Mouse (Mus musculus): ENCODE results near the gene Smim11. TPM values are rescaled to one million over a fixed set of nuclear protein-coding genes. Genes with fewer than 3 reads are reported as not detected.

Smim11 gene
- polyA plus RNA-seq, 1 experiment from 2014 or later, result 130 TPM

DNA sequence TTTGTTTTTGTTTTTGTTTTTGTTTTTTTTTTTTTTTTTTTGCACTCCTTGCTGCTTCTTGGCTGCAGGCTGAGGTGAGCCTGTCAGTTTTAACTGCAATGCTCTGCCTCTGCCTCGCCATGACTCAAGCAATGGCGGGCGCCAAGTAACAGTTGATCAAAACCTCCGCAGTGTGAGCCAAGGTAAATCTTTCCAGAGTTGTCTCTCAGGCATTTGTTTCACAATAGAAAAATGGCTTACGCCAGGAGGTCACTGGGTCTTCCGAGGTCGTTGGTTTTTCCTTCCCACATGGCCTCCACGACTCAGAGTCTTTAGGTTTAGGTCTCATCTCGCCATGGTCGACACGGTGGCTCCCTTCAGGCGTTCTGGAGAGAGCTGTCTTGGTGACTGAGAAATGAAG is 52.2 kb downstream of the Smim11 start:
- H3K27ac ChIP-seq (ENCODE audit: low read depth), result no peak overlapping the region
- ATAC-seq (replicated peaks; ENCODE audit: low FRiP score, low TSS enrichment, low read depth) (no peak), DNase-seq (ENCODE audit: low spot score) (no peak)
- 91% methylated on average over 12 of the region's 12 CpGs for WGBS
- H3K27me3 ChIP-seq (replicated peaks; ENCODE audit: control insufficient read depth, insufficient read depth, low read length), result no peaks in the 10 kb centered on the region
- no peaks in the 10 kb centered on the region for H3K4me1 ChIP-seq (replicated peaks; ENCODE audit: control insufficient read depth, insufficient read depth, low read length)
- H3K9me3 ChIP-seq (ENCODE audit: control insufficient read depth, low read length), result no peaks in the 10 kb centered on the region
- H3K9ac ChIP-seq (ENCODE audit: low read length), result no peak overlapping the region
- H3K4me3 ChIP-seq (ENCODE audit: low read depth, low read length), result no peak overlapping the region
- H3K4me2 ChIP-seq (ENCODE audit: low read length), result no peak overlapping the region
- no peaks in the 10 kb centered on the region for H3K36me3 ChIP-seq (ENCODE audit: control insufficient read depth, insufficient read depth, low read length)

GRCm38 (mm10) chr16:92353897-92354296 is 52.8 kb downstream of the Smim11 start:
- 68% methylated on average over 2 of the region's 2 CpGs for WGBS
- no peaks in the 10 kb centered on the region for H3K36me3 ChIP-seq (ENCODE audit: control insufficient read depth, insufficient read depth, low read length)
- H3K9me3 ChIP-seq (ENCODE audit: control insufficient read depth, low read length), result no peaks in the 10 kb centered on the region
- H3K4me2 ChIP-seq (ENCODE audit: low read length), result no peak overlapping the region
- no peak overlapping the region for H3K27ac ChIP-seq (ENCODE audit: low read depth)
- no peak overlapping the region for H3K4me3 ChIP-seq (ENCODE audit: low read depth, low read length)
- peaks cover 4% of the 10 kb centered on the region; the same call in 1 of the 2 replicates for H3K4me1 ChIP-seq (replicated peaks; ENCODE audit: control insufficient read depth, insufficient read depth, low read length)
- no peak for DNase-seq (ENCODE audit: low spot score)
- H3K27me3 ChIP-seq (replicated peaks; ENCODE audit: control insufficient read depth, insufficient read depth, low read length), result no peaks in the 10 kb centered on the region
- no peak for ATAC-seq (replicated peaks; ENCODE audit: low FRiP score, low TSS enrichment, low read depth)
- H3K9ac ChIP-seq (ENCODE audit: low read length), result no peak overlapping the region

DNA sequence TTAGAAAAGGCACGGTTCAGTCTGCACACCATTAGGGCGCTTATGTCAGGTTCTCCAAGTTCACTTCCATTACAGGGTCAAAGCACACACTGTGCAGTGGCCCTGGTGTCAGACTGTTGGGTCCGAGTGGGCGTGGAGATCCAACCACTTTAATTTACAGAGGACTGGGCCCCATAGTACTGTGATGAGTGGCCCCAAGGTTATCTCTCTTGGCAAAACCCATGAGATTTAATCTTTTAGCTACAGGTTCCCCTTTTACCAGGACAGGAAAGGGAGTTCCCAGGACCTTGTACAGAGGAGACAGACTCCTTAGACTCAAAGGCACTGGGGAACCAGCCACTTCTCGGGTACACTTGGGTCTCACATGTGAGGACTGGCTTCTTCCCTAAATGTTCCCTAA is 54.3 kb downstream of the Smim11 start:
- Histone ChIP-seq H3K36me3 (ENCODE audit: control insufficient read depth, insufficient read depth, low read length) (no peaks in the 10 kb centered on the region), H3K9me3 (ENCODE audit: control insufficient read depth, low read length) (no peaks in the 10 kb centered on the region), H3K27ac (ENCODE audit: low read depth) (no peak overlapping the region), H3K4me2 (ENCODE audit: low read length) (no peak overlapping the region), H3K4me1 (replicated peaks; ENCODE audit: control insufficient read depth, insufficient read depth, low read length) (peaks cover 4% of the 10 kb centered on the region; the same call in 1 of the 2 replicates), H3K27me3 (replicated peaks; ENCODE audit: control insufficient read depth, insufficient read depth, low read length) (no peaks in the 10 kb centered on the region), H3K9ac (ENCODE audit: low read length) (no peak overlapping the region), H3K4me3 (ENCODE audit: low read depth, low read length) (no peak overlapping the region)
- 81% methylated on average over 5 of the region's 5 CpGs for WGBS
- no peak for DNase-seq (ENCODE audit: low spot score)
- no peak for ATAC-seq (replicated peaks; ENCODE audit: low FRiP score, low TSS enrichment, low read depth)

DNA sequence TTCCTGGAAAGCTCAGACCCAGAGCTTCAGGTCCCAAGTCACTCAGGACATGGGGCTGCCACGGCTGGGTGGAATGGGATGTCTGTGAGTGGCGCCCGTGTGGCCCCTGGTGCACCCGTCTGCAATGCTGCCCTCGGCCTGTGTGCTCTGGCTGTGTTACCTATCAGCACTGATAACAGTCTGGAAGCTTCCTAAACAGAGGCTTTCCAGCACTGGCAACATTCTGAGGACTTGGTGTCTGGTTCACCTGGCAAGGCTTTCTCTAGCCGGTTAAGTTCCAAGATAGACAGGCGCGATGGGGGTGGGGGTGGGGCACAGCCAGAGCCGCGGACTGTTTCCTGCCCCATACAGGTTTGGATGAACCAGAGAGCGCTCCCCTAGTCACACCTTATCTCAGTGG is 54.9 kb downstream of the Smim11 start:
- DNase-seq (ENCODE audit: low spot score) (no peak), ATAC-seq (replicated peaks; ENCODE audit: low FRiP score, low TSS enrichment, low read depth) (no peak)
- 66% methylated on average over 11 of the region's 11 CpGs for WGBS
- Histone ChIP-seq H3K4me2 (ENCODE audit: low read length) (no peak overlapping the region), H3K36me3 (ENCODE audit: control insufficient read depth, insufficient read depth, low read length) (no peaks in the 10 kb centered on the region), H3K27me3 (replicated peaks; ENCODE audit: control insufficient read depth, insufficient read depth, low read length) (no peaks in the 10 kb centered on the region), H3K4me1 (replicated peaks; ENCODE audit: control insufficient read depth, insufficient read depth, low read length) (peaks cover 4% of the 10 kb centered on the region; the same call in 1 of the 2 replicates), H3K27ac (ENCODE audit: low read depth) (no peak overlapping the region), H3K9ac (ENCODE audit: low read length) (no peak overlapping the region), H3K9me3 (ENCODE audit: control insufficient read depth, low read length) (no peaks in the 10 kb centered on the region), H3K4me3 (ENCODE audit: low read depth, low read length) (no peak overlapping the region)

- DNase-seq (ENCODE audit: low spot score) (no peak), ATAC-seq (replicated peaks; ENCODE audit: low FRiP score, low TSS enrichment, low read depth) (no peak)
- Histone ChIP-seq H3K27ac (ENCODE audit: low read depth) (no peak overlapping the region), H3K4me1 (replicated peaks; ENCODE audit: control insufficient read depth, insufficient read depth, low read length) (peaks cover 4% of the 10 kb centered on the region; the same call in 1 of the 2 replicates), H3K27me3 (replicated peaks; ENCODE audit: control insufficient read depth, insufficient read depth, low read length) (no peaks in the 10 kb centered on the region), H3K4me2 (ENCODE audit: low read length) (no peak overlapping the region), H3K9ac (ENCODE audit: low read length) (no peak overlapping the region), H3K36me3 (ENCODE audit: control insufficient read depth, insufficient read depth, low read length) (no peaks in the 10 kb centered on the region), H3K9me3 (ENCODE audit: control insufficient read depth, low read length) (no peaks in the 10 kb centered on the region), H3K4me3 (ENCODE audit: low read depth, low read length) (no peak overlapping the region)
- 79% methylated on average over 9 of the region's 9 CpGs for WGBS
Measured at GRCm38 (mm10) chr16:92357023-92357422, 55.9 kb downstream of the Smim11 start.

DNA sequence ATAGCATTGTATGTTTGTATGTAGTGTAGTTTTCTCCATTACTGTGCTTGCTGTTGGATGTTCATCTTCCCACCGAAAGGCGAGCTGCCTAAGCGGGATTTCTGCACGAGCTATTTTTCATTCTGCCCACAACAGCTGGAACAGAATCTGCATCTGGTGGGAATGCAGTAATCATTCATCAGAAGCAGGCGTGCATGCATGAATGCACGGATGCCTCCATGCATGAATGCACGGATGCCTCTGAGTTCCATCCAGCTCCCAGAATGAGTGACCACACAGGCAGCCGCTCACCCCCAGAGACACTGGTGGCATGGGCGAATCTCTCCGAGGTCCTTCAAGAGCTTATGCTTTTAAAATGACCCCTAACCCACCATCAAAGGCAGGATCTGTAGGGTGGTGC is 56.5 kb downstream of the Smim11 start:
- ATAC-seq (replicated peaks; ENCODE audit: low FRiP score, low TSS enrichment, low read depth), result no peak
- peaks cover 4% of the 10 kb centered on the region; the same call in 1 of the 2 replicates for H3K4me1 ChIP-seq (replicated peaks; ENCODE audit: control insufficient read depth, insufficient read depth, low read length)
- no peaks in the 10 kb centered on the region for H3K27me3 ChIP-seq (replicated peaks; ENCODE audit: control insufficient read depth, insufficient read depth, low read length)
- H3K27ac ChIP-seq (ENCODE audit: low read depth), result no peak overlapping the region
- H3K4me3 ChIP-seq (ENCODE audit: low read depth, low read length), result no peak overlapping the region
- WGBS, result 77% methylated on average over 10 of the region's 10 CpGs
- no peaks in the 10 kb centered on the region for H3K9me3 ChIP-seq (ENCODE audit: control insufficient read depth, low read length)
- no peak overlapping the region for H3K4me2 ChIP-seq (ENCODE audit: low read length)
- DNase-seq (ENCODE audit: low spot score), result no peak
- H3K9ac ChIP-seq (ENCODE audit: low read length), result no peak overlapping the region
- H3K36me3 ChIP-seq (ENCODE audit: control insufficient read depth, insufficient read depth, low read length), result no peaks in the 10 kb centered on the region

GRCm38 (mm10) chr16:92358734-92359133 is 57.6 kb downstream of the Smim11 start:
- ATAC-seq (replicated peaks; ENCODE audit: low FRiP score, low TSS enrichment, low read depth) (peak; percentile 38; the same call in 1 of the 2 replicates), DNase-seq (ENCODE audit: low spot score) (no peak)
- no peaks in the 10 kb centered on the region for H3K27me3 ChIP-seq (replicated peaks; ENCODE audit: control insufficient read depth, insufficient read depth, low read length)
- H3K4me3 ChIP-seq (ENCODE audit: low read depth, low read length), result no peak overlapping the region
- H3K36me3 ChIP-seq (ENCODE audit: control insufficient read depth, insufficient read depth, low read length), result no peaks in the 10 kb centered on the region
- H3K9ac ChIP-seq (ENCODE audit: low read length), result no peak overlapping the region
- peaks cover 4% of the 10 kb centered on the region; the same call in 1 of the 2 replicates for H3K4me1 ChIP-seq (replicated peaks; ENCODE audit: control insufficient read depth, insufficient read depth, low read length)
- 21% methylated on average over 9 of the region's 9 CpGs for WGBS
- no peak overlapping the region for H3K27ac ChIP-seq (ENCODE audit: low read depth)
- no peaks in the 10 kb centered on the region for H3K9me3 ChIP-seq (ENCODE audit: control insufficient read depth, low read length)
- H3K4me2 ChIP-seq (ENCODE audit: low read length), result peak overlapping the region; percentile 18; the same call in 1 of the 2 replicates

DNA sequence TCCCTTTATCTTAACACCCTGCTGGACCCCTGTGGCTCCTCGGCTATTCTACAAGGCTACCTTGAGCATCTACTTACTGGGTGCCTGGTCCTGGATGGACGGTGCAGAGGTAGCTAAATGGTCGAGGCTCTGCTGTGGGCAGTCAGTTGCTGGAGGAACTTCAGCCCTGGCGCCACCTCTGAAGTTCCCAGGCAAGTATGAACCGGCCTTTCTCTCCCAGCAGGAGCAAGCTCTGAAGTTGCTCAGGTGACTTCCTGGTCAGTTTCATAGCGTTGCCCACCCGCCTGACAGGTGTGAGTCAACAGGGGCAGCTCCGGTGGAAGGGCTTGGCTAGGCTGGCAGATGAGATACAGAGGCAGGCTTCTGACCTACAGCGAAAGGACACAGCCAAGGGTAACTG is 58.1 kb downstream of the Smim11 start, which contains the start of gene Kcne1:
Kcne1 (minus strand) TSS at position 240 of the 400 bp plus-strand sequence.
- Histone ChIP-seq H3K9me3 (ENCODE audit: control insufficient read depth, low read length) (no peaks in the 10 kb centered on the region), H3K4me3 (ENCODE audit: low read depth, low read length) (no peak within 1 kb of the TSS), H3K27me3 (replicated peaks; ENCODE audit: control insufficient read depth, insufficient read depth, low read length) (no peaks in the 10 kb centered on the region), H3K4me1 (replicated peaks; ENCODE audit: control insufficient read depth, insufficient read depth, low read length) (peaks cover 4% of the 10 kb centered on the region; the same call in 1 of the 2 replicates), H3K36me3 (ENCODE audit: control insufficient read depth, insufficient read depth, low read length) (no peaks in the 10 kb centered on the region), H3K27ac (ENCODE audit: low read depth) (no peak within 1 kb of the TSS), H3K4me2 (ENCODE audit: low read length) (peak within 1 kb of the TSS; percentile 18; the same call in 1 of the 2 replicates), H3K9ac (ENCODE audit: low read length) (no peak within 1 kb of the TSS)
- 48% methylated on average over 9 of the region's 9 CpGs for WGBS
- no peak for DNase-seq (ENCODE audit: low spot score)
- no peak; the same call in 1 of the 2 replicates for ATAC-seq (replicated peaks; ENCODE audit: low FRiP score, low TSS enrichment, low read depth)

DNA sequence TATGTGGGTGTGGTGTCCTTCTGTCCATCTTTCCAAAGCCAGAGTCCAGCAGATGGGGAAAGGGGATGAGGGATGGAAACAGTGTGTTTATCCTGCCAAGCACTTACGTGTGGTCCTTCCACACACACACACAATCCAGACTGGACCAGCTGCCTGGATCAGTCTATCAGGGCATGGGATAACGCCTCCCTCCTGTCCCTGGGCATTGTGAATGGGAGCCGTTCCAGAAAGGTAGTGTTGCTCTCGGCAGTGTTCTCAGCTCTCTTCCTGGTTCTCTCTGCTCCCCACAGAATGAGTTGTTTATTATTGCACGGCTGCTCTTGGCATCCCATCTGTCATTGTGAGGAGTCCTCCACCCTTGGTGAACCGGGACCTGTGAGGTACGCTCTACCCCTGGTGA is 59.6 kb downstream of the Smim11 start:
- Histone ChIP-seq H3K4me3 (ENCODE audit: low read depth, low read length) (no peak overlapping the region), H3K4me2 (ENCODE audit: low read length) (no peak overlapping the region), H3K9ac (ENCODE audit: low read length) (no peak overlapping the region), H3K27me3 (replicated peaks; ENCODE audit: control insufficient read depth, insufficient read depth, low read length) (no peaks in the 10 kb centered on the region), H3K36me3 (ENCODE audit: control insufficient read depth, insufficient read depth, low read length) (no peaks in the 10 kb centered on the region), H3K4me1 (replicated peaks; ENCODE audit: control insufficient read depth, insufficient read depth, low read length) (peaks cover 4% of the 10 kb centered on the region; the same call in 1 of the 2 replicates), H3K9me3 (ENCODE audit: control insufficient read depth, low read length) (no peaks in the 10 kb centered on the region), H3K27ac (ENCODE audit: low read depth) (no peak overlapping the region)
- ATAC-seq (replicated peaks; ENCODE audit: low FRiP score, low TSS enrichment, low read depth), result no peak
- no peak for DNase-seq (ENCODE audit: low spot score)
- 68% methylated on average over 7 of the region's 7 CpGs for WGBS
